Mouse (Mus musculus): ENCODE data around the gene Ankrd60. TPM values are rescaled to one million over a fixed set of nuclear protein-coding genes. Genes with fewer than 3 reads are reported as not detected.
A peak's percentile ranks its signal among the peaks of the same experiment; 100 is the strongest.

The Ankrd60 gene
- total RNA-seq, 2 experiments from 2014 or later, result not detected

DNA sequence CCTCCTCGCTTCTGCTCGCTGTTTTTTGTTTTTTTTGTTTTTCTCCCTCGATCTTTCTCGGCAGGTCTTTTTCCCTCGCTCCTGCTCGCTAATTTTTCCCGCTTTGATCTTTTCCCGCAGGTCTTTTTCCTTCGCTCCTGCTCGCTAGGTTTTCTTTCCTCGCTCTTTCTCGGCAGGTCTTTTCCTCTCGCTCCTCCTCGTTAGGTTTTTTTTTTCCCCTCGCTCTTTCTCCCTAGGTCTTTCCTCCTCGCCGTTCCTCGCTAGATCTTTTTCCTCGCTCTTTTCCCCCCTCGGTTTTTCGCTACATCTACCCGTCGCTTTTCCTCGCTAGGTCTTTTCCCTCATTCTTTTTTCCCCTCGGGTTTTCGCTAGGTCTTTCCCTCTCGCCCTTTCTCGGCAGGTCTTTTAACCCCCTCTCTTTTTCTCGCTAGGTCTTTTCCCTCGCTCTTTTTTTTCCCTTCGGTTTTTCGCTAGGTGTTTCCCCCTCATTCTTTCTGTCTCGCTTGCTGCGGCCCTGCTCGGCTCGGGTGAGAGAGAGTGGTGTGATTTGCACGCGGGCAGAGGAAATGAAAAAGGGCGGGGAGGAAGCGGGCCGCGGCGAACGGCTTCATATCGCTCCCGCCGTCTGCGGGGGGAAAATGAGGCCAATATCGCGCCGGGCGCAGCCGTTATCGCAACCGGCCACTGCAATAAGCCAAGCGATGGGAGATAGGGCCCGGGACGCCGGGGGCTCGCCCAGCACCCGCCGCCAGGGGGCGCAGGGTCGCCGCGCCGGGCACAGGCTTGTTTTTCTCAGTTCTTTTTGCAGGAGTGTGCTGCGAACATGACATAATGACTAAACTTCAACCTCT is 8.2 kb upstream of the Ankrd60 start:
- DNase-seq (ENCODE audit: extremely low spot score in 1 of 2, low spot score in 2 of 2), result peak; percentile 16 to 64
- intact Hi-C loops (cut with DNase I), result loop anchor here (5.0 to 10.0 kb wide), 7 partner anchors 148 to 1316 kb away; partner anchors contain the start of genes Gnas, Stx16 and Vapb

DNA sequence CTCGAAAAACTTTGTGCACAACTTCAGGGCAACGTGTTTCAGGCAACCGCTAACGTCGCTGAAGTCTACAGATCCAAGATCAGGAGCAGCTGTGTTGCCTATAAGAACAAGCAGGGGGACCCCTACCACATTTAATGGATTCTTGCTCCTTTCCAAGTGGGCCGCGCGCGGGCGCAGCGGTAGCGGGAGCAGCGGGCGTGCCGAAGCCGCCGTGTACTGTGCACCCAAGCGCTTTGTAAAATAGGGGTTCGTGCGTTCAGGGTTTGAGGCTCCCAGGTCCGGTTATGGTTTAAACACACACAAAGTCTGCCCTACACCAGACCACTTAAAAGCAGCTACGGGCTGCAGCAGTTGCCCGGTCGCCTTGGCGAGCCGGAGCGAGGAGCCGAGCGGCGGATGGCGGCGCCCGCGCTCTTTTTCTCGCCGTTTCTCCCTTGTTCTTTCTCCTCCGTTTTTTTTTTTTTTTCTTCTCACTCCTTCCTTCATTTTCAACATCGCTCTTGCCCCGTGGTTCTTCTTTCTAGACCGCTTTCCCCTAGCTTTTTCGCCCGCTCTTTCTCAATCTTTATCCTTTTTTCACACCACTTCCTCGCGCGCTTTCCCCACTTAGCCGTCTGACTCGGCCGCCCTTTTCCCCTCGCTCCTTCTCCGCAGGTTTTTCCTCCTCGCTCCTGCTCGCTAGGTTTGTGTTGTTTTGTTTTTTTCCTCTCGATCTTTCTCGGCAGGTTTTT is 7.4 kb upstream of the Ankrd60 start:
- peak; percentile 30 to 41 for DNase-seq (ENCODE audit: extremely low spot score in 1 of 2, low spot score in 2 of 2)
- intact Hi-C loops (cut with DNase I), result loop anchor here (5.0 to 10.0 kb wide), 7 partner anchors 149 to 1317 kb away; partner anchors contain the start of genes Gnas, Stx16 and Vapb

- intact Hi-C loops (cut with DNase I), result loop anchor here (10.0 kb wide), 3 partner anchors 150 to 1270 kb away; partner anchors contain the start of gene Vapb
- DNase-seq (ENCODE audit: extremely low spot score in 1 of 2, low spot score in 2 of 2), result peak in 1 of 2 experiments; percentile 15
Measured at GRCm38 (mm10) chr2:173584361-173584760, 6.2 kb upstream of the Ankrd60 start.

- peak in 1 of 2 experiments; percentile 31 for DNase-seq (ENCODE audit: extremely low spot score in 1 of 2, low spot score in 2 of 2)
- intact Hi-C loops (cut with DNase I), result loop anchor here (10.0 kb wide), 3 partner anchors 151 to 1271 kb away; partner anchors contain the start of gene Vapb
Measured at GRCm38 (mm10) chr2:173583455-173583854, 5.3 kb upstream of the Ankrd60 start.

DNA sequence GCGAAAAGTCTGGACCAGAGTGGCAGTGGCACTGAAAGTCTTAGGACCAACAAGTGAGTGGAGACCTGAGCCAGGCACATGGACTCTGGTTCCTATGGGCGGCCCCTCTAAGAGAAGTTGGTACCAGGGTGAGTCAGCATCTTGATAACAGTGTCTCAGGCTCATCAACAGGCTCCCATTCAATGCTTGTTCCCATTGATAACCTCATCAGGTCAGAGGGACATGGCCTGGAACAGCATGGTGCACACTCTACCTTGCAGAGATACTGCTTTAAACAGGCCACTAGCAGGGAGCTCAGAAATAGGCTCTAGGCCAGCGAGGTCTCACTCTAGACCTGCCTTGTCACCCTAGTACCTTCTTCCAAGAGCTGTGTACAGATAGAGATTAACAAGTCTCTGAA is 4.7 kb upstream of the Ankrd60 start:
- peak in 1 of 2 experiments; percentile 3 for DNase-seq (ENCODE audit: extremely low spot score in 1 of 2, low spot score in 2 of 2)
- intact Hi-C loops (cut with DNase I), result loop anchor here (10.0 kb wide), 3 partner anchors 152 to 1272 kb away; partner anchors contain the start of gene Vapb

- DNase-seq (ENCODE audit: extremely low spot score in 1 of 2, low spot score in 2 of 2), result no peak
- intact Hi-C loops (cut with DNase I), result loop anchor here (10.0 kb wide), 3 partner anchors 154 to 1274 kb away; partner anchors contain the start of gene Vapb
Measured at GRCm38 (mm10) chr2:173581096-173581495, 2.9 kb upstream of the Ankrd60 start.

DNA sequence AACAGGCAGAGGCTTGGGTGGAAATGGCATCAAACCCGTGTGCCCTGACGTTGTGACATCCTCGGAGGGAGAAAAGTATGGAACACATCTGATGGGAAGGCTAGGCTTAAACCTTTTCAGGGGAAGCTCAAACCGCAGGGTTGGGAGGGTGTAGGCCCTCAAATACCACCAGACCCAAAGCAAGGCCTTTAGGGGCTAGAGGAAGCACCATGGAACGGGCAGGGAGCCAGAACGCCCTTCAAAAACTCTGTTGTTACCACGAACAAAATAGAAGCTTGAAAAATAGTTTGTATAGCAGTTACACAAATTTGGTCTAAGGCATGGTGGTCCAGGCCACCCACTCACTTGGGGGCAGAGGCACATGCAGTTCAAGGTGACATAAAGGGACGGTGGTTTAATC is 430 bp upstream of the Ankrd60 start:
- intact Hi-C loops (cut with DNase I), result no loop called here
- peak in 1 of 2 experiments; percentile 28 for DNase-seq (ENCODE audit: extremely low spot score in 1 of 2, low spot score in 2 of 2)

GRCm38 (mm10) chr2:173564179-173564578 is 14.0 kb downstream of the Ankrd60 start:
- no peak for DNase-seq (ENCODE audit: extremely low spot score in 1 of 2, low spot score in 2 of 2)
- intact Hi-C loops (cut with DNase I), result loop anchor here (10.0 kb wide), 1 partner anchor 1331 kb away; no protein-coding TSS in a partner anchor

DNA sequence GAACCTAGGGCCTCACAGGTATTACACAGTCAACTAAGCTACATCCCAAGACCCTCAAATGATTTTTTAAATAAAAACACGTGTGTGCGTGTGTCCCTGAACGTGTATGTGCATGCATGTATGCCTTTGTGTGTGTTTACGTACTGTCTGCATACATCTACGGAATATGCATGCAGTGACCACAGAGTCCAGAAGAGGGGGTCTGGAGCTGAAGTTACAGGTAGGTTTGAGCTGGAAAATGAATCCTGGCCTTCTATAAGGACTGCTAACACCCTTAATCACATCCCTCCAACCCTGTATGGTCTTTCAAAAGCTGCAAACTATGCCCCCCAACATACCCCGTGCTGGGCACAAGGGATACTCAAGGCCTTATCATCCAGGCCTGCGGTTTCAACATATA is 14.8 kb downstream of the Ankrd60 start:
- intact Hi-C loops (cut with DNase I), result loop anchor here (10.0 kb wide), 1 partner anchor 1331 kb away; no protein-coding TSS in a partner anchor
- no peak for DNase-seq (ENCODE audit: extremely low spot score in 1 of 2, low spot score in 2 of 2)

DNA sequence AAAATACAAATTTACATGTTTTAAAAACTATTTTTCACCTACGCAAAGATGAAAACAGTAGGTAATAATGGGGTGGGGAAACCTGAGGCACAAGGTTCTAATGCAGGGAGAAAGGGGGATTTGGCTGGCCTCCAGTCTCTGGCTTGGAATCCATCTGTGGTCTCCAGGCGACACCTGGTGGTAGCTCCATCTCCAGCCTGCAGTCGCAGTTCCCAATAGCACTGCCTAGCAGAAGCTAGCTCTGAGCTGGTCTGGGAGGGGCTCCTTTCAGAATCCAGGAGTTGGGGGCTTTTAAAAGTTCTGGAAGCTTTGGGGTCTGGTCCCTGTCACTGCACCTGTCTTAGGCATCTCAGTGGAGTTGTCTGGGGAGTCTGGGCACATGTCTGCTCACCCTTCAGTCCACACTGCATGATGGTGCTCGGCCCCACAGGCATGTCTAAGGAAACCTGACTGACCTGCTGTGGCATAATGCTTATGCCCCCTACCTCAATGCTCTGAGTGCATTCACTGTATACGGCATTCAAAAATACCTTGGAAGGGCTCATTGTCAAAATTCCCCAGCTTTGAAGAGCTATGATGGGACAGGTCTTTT is 16.2 kb downstream of the Ankrd60 start:
- intact Hi-C loops (cut with DNase I), result loop anchor here (1.0 to 10.0 kb wide), 3 partner anchors 376 to 1333 kb away; no protein-coding TSS in a partner anchor
- DNase-seq (ENCODE audit: extremely low spot score in 1 of 2, low spot score in 2 of 2), result peak; percentile 65 to 83

- no peak for DNase-seq (ENCODE audit: extremely low spot score in 1 of 2, low spot score in 2 of 2)
- intact Hi-C loops (cut with DNase I), result no loop called here
Measured at GRCm38 (mm10) chr2:173558754-173559396, 19.3 kb downstream of the Ankrd60 start.

- intact Hi-C loops (cut with DNase I), result no loop called here
- DNase-seq (ENCODE audit: extremely low spot score in 1 of 2, low spot score in 2 of 2), result no peak
Measured at GRCm38 (mm10) chr2:173553863-173554262, 24.3 kb downstream of the Ankrd60 start.

DNA sequence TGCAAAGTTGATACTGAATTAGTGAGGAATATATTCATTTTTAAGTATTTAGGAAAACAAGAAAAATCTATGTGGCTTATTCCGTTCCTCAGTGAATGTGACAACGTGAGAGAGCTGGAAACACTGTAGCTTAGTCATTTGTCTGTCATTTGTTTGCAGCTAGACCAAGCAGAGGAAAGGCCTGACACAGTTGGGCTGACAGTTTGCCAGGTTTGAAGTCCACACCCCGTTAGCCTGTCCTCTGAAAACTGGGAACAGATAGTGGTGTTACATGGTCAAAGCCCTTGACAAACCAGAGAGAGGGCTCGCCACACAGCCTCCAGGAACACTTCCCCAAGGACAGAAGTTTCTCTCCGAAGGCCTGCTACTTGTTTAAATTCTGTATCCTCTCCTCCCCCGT is 27.5 kb downstream of the Ankrd60 start:
- intact Hi-C loops (cut with DNase I), result no loop called here
- DNase-seq (ENCODE audit: extremely low spot score in 1 of 2, low spot score in 2 of 2), result no peak

DNA sequence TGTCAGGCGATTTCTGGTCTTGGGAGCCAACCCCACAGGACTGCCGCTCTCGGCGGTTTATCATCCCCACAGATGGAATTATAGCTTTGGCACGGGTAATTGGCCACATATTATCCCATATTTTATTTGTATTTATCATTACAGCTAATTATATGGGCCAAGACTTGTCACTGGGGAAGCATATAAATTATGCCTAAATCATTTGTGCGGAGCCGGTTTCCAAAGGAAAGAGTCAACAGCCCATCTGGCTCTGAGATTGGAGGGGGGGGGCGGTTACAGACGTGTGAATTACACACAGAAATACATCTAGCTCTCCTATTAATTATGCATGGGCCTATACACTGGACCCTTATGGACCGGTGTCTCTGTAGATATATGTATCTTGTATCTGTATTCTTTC is 28.9 kb downstream of the Ankrd60 start:
- no peak for DNase-seq (ENCODE audit: extremely low spot score in 1 of 2, low spot score in 2 of 2)
- intact Hi-C loops (cut with DNase I), result loop anchor here (10.0 kb wide), 2 partner anchors 134 to 194 kb away; no protein-coding TSS in a partner anchor

DNA sequence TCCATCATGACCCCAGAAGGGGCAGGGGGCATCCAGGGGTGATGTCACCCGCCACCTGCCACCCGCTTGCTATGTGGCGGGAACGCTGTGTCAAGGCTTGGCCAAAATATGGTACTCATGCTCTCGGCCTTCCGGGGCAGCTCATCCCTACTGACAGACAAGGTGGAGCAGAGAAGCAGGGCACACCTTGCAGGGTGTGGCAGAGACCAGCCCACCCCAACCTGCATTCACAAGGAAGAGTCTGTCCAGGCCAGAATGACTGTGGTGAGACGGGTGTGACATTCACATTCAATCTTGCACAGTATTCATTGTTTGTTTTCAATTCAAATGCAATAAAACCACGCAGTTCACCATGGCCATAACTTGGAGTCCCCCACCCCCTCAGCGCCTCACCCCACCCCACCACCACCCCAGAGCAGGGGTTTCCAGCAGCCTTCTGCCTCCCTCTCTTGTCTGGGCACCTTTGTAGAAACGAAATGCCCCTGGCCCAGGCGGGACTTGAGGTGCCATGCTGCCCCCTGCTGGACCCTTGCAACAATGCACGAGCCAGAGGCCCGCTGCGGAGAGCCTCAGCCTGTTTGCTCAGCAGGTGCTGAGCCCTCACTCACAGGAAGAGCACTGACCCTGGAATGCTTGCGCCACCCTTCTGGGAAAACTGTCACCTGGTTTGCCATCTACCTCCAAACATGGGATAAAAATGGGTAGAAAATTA is 32.0 kb downstream of the Ankrd60 start:
- intact Hi-C loops (cut with DNase I), result loop anchor here (1.0 to 10.0 kb wide), 4 partner anchors 131 to 327 kb away; partner anchors contain the start of gene Zbp1
- DNase-seq (ENCODE audit: extremely low spot score in 1 of 2, low spot score in 2 of 2), result peak; percentile 64 to 78

DNA sequence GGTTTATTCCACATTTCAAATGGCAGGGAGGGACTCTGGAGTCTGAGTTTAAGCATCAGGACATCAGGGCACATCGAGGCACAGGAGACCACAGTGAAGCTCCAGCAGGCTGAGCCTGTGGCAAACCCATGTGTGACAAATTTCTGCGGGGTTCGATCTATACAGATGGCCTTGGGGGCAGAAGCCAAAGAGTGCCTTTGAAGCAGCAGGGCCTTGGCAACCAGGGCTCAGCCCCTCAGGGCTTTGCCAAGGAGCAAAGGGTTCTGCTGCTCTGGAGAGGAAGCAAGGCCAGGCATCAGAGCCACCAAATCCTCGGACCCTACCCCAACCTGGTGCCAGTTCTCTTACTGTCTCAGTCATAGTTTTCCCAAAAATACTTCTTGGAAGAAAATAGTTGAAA is 35.4 kb downstream of the Ankrd60 start:
- DNase-seq (ENCODE audit: extremely low spot score in 1 of 2, low spot score in 2 of 2), result no peak
- intact Hi-C loops (cut with DNase I), result loop anchor here (10.0 kb wide), 2 partner anchors 128 to 188 kb away; no protein-coding TSS in a partner anchor

GRCm38 (mm10) chr2:173541748-173542147 is 36.4 kb downstream of the Ankrd60 start:
- intact Hi-C loops (cut with DNase I), result loop anchor here (10.0 kb wide), 2 partner anchors 127 to 187 kb away; no protein-coding TSS in a partner anchor
- no peak for DNase-seq (ENCODE audit: extremely low spot score in 1 of 2, low spot score in 2 of 2)
